Mouse (Mus musculus): ENCODE measurements at regions not wholly inside any gene's neighbourhood (a gene's known extent, or its start where the extent isn't known, plus 50 kb on each side); places are given as distances from the start of the nearest gene placed in this dataset.

DNA sequence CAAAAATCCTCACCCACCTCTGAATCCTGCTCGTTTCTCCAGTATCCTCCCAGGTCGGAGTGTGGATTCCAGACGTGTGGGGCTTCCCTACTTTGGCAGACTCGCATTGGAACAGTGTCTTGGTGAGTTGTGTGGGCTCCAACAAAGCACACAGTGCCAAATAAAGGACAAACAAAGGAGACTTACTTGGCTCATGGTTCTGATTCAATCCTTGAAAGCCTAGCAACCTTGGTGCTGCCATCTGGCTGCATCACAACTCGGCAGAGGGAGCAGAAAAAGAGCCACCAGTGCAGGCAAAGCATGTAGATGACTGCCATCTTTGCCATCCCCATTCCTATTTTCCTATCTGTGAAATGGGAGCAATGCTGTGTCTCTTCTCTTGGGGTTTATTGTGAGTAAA lies 64.0 kb downstream of the Il9r start:
- peak in 1 of 2 experiments; percentile 51 for DNase-seq (ENCODE audit: low spot score in 2 of 2)
- intact Hi-C loops (cut with DNase I) = no loop called here

DNA sequence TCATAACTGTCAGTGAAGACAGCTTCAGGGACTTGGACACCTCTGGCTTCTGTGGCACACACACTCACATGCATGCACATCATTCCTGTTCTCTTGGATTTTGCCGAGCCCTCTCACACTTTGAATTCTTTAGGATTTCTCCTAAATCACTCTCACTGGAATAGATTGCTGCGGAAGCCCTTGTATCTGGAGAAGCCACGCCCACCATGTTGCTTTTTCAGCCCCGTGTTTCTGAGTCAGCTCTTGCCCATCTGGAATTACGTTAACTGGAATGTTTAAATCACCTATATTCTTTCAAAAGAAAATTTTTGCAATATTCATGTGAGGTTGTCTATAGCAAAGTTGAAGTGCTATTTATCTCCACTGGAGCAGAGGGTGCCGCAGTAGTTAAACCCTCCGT lies 66.1 kb downstream of the Il9r start:
- intact Hi-C loops (cut with DNase I) = no loop called here
- no peak for DNase-seq (ENCODE audit: low spot score in 2 of 2)

DNA sequence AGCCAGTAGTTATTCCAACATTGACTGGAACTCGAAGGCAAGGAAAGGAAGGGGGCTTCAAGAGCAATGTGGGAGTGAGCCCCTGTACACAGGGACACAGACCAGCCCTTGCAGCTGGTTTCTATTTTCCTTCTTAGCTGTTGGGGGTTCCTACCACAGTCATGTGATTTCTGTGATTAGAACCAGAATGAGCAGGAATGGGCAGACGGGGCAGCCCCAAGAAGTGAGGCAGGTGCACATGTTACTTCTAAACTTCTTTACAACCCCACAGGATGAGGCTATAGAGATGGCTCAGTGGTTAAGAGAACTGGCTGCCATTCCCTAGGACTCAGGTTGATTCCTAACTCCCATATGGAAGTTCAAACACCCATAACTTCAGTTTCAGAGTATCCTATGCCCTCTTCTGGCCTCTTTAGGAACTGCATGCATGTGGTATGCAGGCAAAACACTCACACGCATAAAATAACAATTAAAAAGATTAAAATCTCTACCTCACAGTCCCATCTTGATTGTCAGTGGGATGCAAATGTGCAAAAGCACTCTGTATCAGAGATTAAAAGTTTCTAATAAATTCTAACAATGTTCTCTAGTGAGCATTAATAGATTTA lies 68.0 kb downstream of the Il9r start:
- intact Hi-C loops (cut with DNase I) = no loop called here
- no peak for DNase-seq (ENCODE audit: low spot score in 2 of 2)

DNA sequence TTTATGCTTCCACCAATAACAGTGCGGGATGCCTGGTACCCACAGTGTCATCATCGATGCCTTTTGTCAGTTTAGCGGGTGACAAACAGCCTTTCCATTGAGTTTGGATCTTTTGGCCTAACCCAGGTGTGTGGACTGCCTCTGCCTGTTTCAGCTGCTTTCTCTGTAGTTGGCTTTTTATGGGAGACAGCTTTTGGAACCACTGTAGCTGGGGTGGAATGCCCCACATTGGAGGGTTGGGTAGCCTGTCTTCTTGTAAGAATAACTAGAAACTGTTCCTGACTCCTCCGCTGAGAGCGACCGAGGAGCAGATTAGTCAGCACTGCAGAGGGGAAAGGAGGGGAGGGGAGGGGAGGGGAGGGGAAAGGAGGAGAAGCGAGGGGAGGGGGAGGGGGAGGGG lies 71.5 kb downstream of the Il9r start:
- intact Hi-C loops (cut with DNase I) = no loop called here
- no peak for DNase-seq (ENCODE audit: low spot score in 2 of 2)

DNA sequence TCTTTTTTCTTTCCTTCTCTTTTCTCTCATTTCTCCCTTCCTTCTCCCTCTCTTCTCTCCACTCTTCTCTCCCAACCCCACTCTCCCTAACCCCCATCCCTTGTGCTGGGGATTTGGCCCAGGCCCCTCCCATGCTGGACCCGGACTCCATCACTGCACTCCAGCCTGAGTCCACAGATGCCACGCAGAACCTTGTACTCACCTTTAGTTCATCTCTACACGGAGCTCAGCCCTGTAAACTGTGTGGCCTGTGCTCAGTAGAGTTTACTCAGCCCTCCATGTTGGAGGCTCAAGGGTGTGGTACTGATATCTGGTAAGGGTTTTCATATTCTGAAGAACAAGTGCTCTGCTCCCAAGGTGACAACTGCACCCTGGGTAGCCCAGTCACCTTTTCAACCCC lies 72.1 kb downstream of the Il9r start:
- DNase-seq (ENCODE audit: low spot score in 2 of 2) = no peak
- intact Hi-C loops (cut with DNase I) = no loop called here

DNA sequence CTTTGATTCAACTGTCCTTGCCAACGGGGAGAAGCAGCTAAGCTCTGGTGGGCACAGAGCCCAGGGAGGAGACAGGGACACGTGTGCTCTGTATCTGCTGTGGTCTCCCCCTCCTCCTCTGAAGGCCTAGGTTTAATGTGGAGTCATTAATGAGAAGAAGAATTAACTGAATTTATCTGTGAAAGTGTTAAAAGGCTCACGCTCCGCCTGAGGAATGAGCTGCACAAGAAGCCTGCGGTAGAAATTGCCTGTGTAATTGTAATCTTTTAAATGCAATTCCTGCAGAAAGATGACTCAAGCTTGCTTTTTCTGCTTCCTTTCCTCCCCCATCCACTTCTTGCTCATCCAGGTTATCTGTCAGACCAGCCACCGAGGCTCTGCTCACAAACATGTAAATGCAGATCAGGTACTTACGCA lies 72.7 kb downstream of the Il9r start:
- intact Hi-C loops (cut with DNase I) = no loop called here
- DNase-seq (ENCODE audit: low spot score in 2 of 2) = peak in 1 of 2 experiments; percentile 25

DNA sequence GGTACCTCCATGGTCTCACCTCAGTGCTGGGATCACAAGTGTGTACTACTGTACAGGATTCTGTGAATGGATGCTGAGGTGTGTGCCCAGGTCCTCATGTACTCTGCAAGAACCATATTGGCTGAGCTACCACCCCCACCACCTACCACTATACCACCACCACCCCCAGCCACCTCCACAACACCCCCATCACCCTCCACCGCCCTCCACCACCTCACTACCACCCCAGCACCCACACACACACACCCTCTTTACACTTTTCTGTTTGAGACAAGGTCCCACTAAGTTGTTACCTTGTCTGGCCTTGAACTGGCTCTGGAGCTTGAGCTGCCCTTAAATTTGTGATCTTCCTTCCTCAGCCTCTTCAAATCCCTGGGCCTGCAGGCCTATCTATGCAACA lies 73.3 kb downstream of the Il9r start:
- no peak for DNase-seq (ENCODE audit: low spot score in 2 of 2)
- intact Hi-C loops (cut with DNase I) = no loop called here

DNA sequence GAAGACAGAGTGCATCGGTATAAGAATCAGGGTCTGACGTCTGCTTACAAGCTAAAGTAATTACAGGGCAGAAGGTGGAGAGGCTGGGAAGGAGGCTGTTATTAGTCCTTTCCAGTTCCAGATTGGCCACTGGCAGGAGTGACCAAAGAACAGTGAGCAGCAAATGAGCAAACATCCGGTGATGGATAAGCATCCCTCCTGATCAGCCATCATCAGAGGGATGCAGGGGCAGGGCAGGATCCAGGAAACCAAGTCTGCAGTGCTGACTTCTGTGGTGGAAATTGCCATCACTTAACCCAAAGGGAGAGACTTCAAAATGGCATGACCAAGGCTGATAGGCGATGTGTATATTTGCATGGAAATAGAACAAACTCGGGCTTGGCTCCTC lies 73.8 kb downstream of the Il9r start:
- intact Hi-C loops (cut with DNase I) = no loop called here
- no peak for DNase-seq (ENCODE audit: low spot score in 2 of 2)

DNA sequence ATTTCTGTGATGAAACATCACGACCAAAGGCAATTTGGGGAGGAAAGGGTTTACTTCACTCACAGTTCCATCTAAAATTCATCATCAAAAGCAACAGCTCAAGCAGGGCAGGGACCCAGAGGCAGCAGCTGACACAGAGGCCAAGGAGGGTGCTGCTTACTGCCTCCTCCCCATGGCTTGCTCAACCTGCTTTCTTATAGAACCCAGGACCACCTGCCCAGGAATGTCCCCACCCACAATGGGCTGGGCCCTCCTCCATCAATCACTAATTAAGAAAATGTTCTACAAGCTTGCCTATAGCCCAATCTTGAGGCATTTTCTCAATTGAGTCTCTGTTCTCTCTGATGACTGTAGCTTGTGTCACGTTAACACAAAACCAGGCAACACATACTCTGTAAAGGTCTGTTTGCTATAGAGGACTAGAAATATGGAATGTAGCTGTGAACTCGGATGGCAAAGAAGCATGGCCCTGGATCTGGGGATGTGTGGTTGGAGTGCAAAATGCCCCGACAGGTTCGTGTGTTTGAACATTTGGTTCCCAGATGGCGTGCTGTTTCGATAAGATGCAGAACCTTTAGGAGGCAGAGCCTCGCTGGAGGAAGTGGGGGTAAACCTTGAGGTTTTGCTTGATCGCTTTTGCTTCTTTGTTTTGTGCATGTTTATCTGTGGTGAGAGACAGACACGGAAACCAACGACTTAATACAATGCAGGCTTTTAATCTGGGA lies 74.3 kb downstream of the Il9r start:
- intact Hi-C loops (cut with DNase I) = no loop called here
- no peak for DNase-seq (ENCODE audit: low spot score in 2 of 2)

DNA sequence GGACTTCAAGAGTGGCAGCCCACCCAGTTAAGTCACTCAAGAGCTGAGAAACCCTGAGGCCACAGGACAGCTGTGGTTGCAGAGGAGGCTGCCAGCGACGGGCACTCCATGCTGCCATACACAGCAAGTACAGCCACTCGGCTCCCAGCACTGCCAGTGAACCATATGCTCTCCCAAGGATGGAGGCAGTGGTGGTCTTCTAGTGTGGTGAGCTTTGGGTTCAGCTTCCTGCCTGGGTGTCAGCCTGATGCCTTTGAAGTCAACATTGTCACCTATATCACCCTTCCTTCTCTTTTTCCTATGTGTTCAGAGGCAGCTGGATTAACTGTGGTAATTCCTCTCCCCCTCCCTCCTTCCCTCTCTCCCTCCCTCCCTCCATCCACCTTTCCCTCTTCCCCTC lies 79.5 kb downstream of the Il9r start:
- intact Hi-C loops (cut with DNase I) = no loop called here
- no peak for DNase-seq (ENCODE audit: low spot score in 2 of 2)

DNA sequence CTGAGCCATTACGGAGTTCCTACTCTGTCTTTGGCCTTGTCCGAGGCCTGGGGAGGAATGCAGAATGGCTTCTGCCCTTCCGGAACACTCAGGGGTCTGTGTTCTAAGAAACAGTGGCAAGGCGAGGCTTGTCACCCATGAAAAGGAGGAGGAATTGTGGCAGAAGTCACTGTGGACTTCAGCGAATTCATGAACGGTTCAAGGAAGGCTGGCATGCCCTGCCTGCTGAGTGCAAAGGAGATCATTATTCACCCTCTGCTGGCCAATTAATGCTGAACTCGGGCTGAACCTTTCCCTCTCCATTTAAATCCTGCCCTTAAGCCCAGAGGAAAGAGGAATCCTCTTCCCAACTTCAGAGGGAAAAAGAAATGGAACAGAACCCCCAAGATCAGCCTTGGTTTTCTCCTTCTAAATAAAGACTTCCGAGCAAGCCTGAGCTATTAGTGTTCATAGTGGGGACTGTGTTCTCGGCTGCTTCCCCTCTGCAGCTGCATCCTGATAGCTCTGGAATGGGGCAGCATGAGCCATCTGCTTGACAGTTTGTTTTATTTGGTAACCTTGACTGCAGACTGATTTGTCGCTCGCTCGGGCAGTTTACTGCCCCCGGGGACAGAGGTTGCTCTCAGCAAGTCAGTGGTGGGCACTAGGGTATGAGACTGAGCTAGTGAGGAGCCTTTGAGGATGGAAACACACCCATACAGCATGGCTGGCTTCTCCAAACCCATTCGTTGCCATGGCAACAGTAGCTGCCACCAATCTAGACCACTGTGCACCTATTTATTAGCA lies 81.0 kb downstream of the Il9r start:
- no peak for DNase-seq (ENCODE audit: low spot score in 2 of 2)
- intact Hi-C loops (cut with DNase I) = no loop called here

DNA sequence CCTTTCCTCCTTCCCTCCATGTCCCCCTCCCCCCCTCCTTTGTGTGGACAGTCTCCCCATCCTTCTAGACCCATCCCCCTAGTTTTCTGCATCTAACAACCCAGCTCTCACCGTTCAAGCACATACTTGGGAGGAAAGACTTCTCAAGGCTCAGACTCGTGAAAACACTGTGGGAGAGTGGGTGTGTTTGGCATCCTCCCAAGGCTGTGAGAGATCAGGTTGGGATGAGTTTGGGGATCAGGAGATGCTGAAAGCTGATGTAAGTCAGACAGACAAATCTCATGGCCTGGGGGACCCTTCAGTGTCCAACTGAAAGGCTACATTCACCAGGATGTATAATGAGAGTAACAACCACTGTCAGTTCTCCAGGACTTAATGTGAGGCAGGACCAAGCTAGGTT lies 82.1 kb downstream of the Il9r start:
- peak; percentile 69 to 75 for DNase-seq (ENCODE audit: low spot score in 2 of 2)
- intact Hi-C loops (cut with DNase I) = no loop called here

DNA sequence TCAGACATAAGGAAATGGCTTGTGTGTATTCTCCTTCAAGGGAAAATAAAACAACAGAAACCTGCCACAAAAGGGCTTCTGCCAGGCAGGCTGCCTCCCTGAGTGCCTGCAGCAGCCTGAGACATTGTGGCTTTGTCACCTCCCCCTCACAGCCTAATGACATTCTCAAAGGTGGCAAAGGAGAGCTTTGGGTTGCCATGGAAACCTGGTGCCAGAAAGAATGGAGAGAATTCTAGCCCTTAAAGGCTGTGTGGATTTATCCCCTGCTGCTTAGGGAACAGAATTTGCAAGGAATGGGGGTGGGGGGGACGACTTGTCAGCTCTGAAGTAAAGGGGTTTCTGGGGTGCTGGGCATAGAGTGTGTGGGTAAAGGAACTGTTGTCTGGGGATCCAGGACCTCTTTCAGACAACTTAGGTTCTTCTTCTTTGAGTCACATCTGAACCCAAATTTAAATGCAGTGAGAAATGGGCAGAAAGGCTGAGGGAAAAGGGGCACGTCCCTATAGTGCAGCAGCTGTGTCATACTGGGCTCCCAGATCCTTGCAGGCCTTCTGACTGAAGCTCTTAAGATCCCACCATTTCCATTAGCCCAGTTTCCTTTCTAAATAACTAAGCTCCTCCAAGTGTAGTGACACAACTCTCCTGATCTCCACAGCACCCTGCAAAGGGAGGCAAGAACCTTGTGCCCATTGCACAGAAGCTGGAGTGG lies 86.8 kb downstream of the Il9r start:
- peak; percentile 62 to 89 for DNase-seq (ENCODE audit: low spot score in 2 of 2)
- intact Hi-C loops (cut with DNase I) = no loop called here

DNA sequence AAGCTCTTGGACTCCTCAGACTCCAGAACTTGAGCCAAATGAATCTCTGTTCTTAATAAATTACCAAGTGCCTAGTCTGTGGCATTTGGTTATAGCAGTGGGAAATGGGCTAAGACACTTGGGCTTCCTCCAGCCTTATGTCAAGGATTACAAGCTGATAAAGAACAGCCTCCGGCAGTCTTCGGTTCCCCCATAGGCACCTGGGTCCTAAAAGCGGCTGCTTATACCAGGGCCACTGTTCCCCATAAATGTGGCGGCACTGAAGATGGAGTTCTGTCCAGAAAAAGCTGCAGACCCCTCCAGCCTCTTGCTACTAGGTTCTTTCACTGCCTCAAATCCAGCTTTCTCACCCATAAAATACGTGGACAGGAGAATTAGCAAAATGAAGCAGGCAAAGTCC lies 87.6 kb downstream of the Il9r start:
- intact Hi-C loops (cut with DNase I) = no loop called here
- no peak for DNase-seq (ENCODE audit: low spot score in 2 of 2)

DNA sequence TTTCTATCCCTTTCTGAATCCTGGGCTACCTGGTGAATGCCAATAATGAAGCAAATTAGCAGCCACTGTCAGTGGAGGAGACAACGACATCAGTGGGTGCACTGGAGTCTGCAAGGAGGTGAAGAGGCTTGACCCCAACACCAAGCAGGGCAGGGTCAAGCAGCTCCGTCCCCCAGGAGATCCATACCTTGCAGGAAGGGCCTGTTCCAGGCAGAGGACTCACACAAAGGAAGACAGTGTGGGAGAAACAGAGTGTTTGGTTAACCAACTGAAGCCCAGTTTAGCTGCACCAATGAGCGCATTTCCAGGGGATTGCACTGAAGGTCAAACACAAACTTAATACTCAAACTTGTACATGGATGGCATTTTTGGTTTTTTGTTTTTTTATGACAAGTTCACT lies 88.2 kb downstream of the Il9r start:
- intact Hi-C loops (cut with DNase I) = no loop called here
- no peak for DNase-seq (ENCODE audit: low spot score in 2 of 2)

DNA sequence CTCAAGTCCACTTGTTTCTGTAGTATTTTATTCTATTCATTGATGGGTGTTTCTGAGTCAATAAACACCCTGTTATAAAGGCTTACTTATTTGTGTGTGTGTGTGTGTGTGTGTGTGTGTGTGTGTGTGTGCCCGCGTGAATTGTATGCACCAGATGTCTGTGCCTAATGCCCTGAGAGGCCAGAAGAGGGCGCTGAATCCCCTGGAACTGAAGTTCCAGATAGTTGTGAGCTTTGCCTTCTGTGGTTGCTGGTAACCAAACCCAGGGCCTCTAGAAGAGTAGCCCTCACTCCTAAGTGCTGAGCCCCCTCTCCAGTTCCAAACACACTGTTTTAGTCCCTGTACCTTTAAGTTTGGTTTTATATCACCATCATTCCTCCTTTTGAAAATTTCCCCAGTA lies 90.2 kb downstream of the Il9r start:
- intact Hi-C loops (cut with DNase I) = no loop called here

More for the DNA sequence above, 90.2 kb downstream of the Il9r start:
- DNase-seq (ENCODE audit: low spot score in 2 of 2) = no peak
